Mouse (Mus musculus): ENCODE results near the gene Ccdc105. TPM values are rescaled to one million over a fixed set of nuclear protein-coding genes. Genes with fewer than 3 reads are reported as not detected.

Gene Ccdc105
- total RNA-seq, 1 experiment from 2014 or later, result not detected

DNA sequence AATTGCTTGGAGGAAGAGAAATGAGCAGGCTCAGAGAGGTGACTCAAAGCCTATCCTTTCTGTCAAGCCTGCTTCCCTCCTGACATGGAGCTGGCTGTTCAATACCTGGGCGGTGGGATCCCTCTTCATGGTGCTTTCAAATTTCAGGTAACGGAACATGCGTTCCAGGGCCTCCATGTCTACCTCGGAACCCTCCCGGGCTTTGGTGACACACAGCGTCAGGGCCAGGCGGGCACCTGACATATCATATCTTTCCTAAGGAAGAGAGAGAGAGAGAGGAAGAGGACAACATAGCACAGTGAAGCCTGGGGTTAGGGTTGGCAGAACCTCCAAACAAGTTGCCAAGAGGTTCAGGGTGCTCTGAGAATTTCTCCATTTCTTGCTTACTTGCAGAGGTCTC lies 37.7 kb downstream of the Ccdc105 start:
- no peak for DNase-seq

DNA sequence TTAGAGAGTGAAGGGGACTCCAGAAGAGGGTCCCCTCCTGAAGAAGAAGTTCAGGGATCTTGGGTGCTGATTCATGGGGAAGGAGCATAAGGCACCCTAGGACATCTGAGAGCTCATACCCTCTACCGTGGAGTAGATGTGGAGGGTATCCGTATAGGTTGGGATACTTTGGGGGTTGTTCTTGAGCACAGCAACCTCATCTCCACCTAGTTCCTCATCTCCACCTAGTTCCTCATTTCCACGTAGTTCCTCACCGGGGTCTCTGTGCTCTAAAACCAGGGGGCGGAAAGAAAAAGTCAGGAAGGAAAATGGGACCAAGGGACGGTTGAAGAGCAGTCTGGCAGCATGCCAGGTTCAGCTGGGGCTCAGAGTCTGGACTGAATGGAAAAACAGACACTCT lies 38.7 kb downstream of the Ccdc105 start:
- DNase-seq, result no peak

DNA sequence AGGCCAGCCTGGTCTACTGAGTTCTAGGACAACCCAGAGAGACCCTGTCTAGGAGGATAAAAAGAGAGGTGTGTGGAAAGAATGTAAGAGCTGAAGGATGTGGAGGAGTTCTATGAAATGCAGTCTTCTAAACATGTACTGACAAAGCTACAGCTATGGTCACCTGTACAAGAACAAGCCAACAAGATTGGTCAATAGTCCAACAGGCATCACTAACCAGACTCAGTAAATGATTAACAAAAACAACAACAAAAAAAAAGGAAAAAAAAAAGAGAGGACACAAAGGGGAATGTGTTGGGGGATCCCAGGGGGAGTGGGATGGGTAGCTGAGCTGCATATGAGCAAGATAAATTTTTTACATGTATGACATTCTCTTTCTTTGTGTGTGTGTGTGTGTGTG lies 42.2 kb downstream of the Ccdc105 start:
- DNase-seq, result no peak

DNA sequence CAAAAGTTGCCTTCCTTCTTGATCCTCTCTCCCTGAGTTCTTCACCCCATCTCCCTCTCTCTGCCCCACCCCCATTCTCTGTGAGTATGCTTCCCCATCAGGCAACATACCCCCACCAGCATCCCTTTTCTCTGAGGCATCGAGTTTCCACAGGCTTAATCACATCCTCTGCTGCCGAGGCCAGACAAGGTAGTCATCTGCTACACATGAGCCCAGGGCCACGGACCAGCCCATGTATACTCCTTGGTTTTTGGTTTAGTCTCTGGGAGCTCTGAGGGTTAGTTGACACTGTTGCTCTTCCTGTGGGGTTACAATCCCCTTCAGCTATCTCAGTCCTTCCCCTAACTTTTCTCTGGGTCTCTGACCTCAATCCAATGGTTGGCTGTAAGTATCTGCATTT lies 52.0 kb downstream of the Ccdc105 start:
- no peak for DNase-seq

Other genes with a start within 250 kb of the Ccdc105 start
- not detected in 2 replicates for gene Olfr1358, start 235.6 kb downstream of the Ccdc105 start, total RNA-seq (2021)
- gene Ilvbl, start 178.7 kb downstream of the Ccdc105 start, total RNA-seq (2021), result 50.5 and 51.8 TPM in 2 replicates
- gene Syde1, start 161.1 kb downstream of the Ccdc105 start, total RNA-seq (2021), result 42.4 and 46.9 TPM in 2 replicates
- gene Olfr1357, start 135.0 kb downstream of the Ccdc105 start, total RNA-seq (2021), result not detected in 2 replicates
- not detected in 2 replicates for gene Casp14, start 34.8 kb downstream of the Ccdc105 start, total RNA-seq (2021)
- 0.21 TPM in 1 of 2 replicates, not detected in the other for gene Slc1a6, start 27.4 kb upstream of the Ccdc105 start, total RNA-seq (2021)
- gene Olfr1356, start 99.1 kb upstream of the Ccdc105 start, total RNA-seq (2021), result not detected in 2 replicates
- gene Olfr1355, start 122.5 kb upstream of the Ccdc105 start, total RNA-seq (2021), result not detected in 2 replicates
- not detected in 2 replicates for gene Olfr1354, start 160.1 kb upstream of the Ccdc105 start, total RNA-seq (2021)
- gene Olfr8, start 197.6 kb upstream of the Ccdc105 start, total RNA-seq (2021), result not detected in 2 replicates
- not detected in 2 replicates for gene Olfr1353, start 210.2 kb upstream of the Ccdc105 start, total RNA-seq (2021)
- gene Olfr1352, start 228.0 kb upstream of the Ccdc105 start, total RNA-seq (2021), result not detected in 2 replicates